Mouse (Mus musculus) limb, embryonic 12.5 days (tissue): ENCODE data around the gene Fgf11. TPM values are rescaled to one million over a fixed set of nuclear protein-coding genes. Genes with fewer than 3 reads are reported as not detected.
A peak's percentile ranks its signal among the peaks of the same experiment; 100 is the strongest.

Experiments used
- ATAC-seq: fragments of 200-750 bp; cut with Nextera tagmentation; 2 replicates; pipeline ENCODE4 v1.8.0; 2017; ENCODE audit warnings: low read depth, moderate TSS enrichment; ENCODE audit not compliant: insufficient number of reproducible peaks, insufficient read depth, low FRiP score, low TSS enrichment
- H3K27ac ChIP-seq: fragments of 300-500 bp; sonication (generic); 2 replicates; pipeline ENCODE4 v1.5.1; 2016; ENCODE audit warnings: mild to moderate bottlenecking, moderate library complexity
- H3K27me3 ChIP-seq: fragments of 300-500 bp; sonication (generic); 2 replicates; pipeline ENCODE4 v1.6.1; 2016; ENCODE audit warnings: mild to moderate bottlenecking, moderate library complexity
- H3K36me3 ChIP-seq: fragments of 300-500 bp; sonication (generic); 2 replicates; pipeline ENCODE4 v1.6.1; 2016; ENCODE audit warnings: mild to moderate bottlenecking, moderate library complexity
- H3K4me1 ChIP-seq: fragments of 300-500 bp; sonication (generic); replicated peaks from 2 replicates; pipeline ENCODE4 v1.6.1; 2016
- H3K4me2 ChIP-seq: fragments of 300-500 bp; sonication (generic); 2 replicates; pipeline ENCODE4 v1.6.1; 2016; ENCODE audit warnings: mild to moderate bottlenecking, moderate library complexity
- H3K4me3 ChIP-seq: fragments of 300-500 bp; sonication (generic); replicated peaks from 2 replicates; pipeline ENCODE4 v1.5.1; 2016; ENCODE audit warnings: mild to moderate bottlenecking
- H3K9ac ChIP-seq: fragments of 300-500 bp; sonication (generic); replicated peaks from 2 replicates; pipeline ENCODE4 v1.6.1; 2016; ENCODE audit warnings: mild to moderate bottlenecking, moderate library complexity
- H3K9me3 ChIP-seq: fragments of 300-500 bp; sonication (generic); 2 replicates; pipeline ENCODE4 v1.6.1; 2016; ENCODE audit warnings: mild to moderate bottlenecking, moderate library complexity
- WGBS: fragments of 180-500 bp; shearing (Covaris S2); methylation state at CpG from one replicate; pipeline ENCODE4 v1.1.7; 2016; 5-methylcytosine and 5-hydroxymethylcytosine counted together
- polyA plus RNA-seq: library from polyadenylated mRNA; unstranded; fragments of >200 nt; fragmentation: Nextera tagmentation; extraction: Ambion mirVana; gene quantifications from 2 replicates; pipeline ENCODE4 v1.2.1, GENCODE M21; 2016

Gene Fgf11
- polyA plus RNA-seq, 1 experiment from 2014 or later: 1.2 TPM

- Histone ChIP-seq H3K4me2 (peak overlapping the region; percentile 92), H3K9me3 (no peaks in the 10 kb centered on the region), H3K4me3 (peak overlapping the region; percentile 57), H3K4me1 (peaks cover 64% of the 10 kb centered on the region), H3K9ac (peak overlapping the region; percentile 68; the same call in 1 of the 2 replicates), H3K27me3 (peaks cover 96% of the 10 kb centered on the region), H3K36me3 (no peaks in the 10 kb centered on the region), H3K27ac (0 out of 2 replicates have a peak overlapping the region, but pooled peaks have one; percentile 47)
- ATAC-seq: peak; percentile 3; the same call in 1 of the 2 replicates
- WGBS: 2% methylated on average over 11 of the region's 11 CpGs
Measured at GRCm38 (mm10) chr11:69800138-69800391, 1.6 kb downstream of the Fgf11 start.

GRCm38 (mm10) chr11:69799394-69800137, 2.1 kb downstream of the Fgf11 start:
- Histone ChIP-seq H3K36me3 (no peaks in the 10 kb centered on the region), H3K27ac (0 out of 2 replicates have a peak overlapping the region, but pooled peaks have one; percentile 47), H3K9me3 (no peaks in the 10 kb centered on the region), H3K4me3 (peak overlapping the region; percentile 57), H3K27me3 (peaks cover 94% of the 10 kb centered on the region), H3K9ac (peak overlapping the region; percentile 68; the same call in 1 of the 2 replicates), H3K4me2 (peak overlapping the region; percentile 92), H3K4me1 (peaks cover 59% of the 10 kb centered on the region)
- ATAC-seq: no peak
- 24% methylated on average over 12 of the region's 12 CpGs for WGBS

GRCm38 (mm10) chr11:69797924-69798323, 3.7 kb downstream of the Fgf11 start:
- ATAC-seq: no peak
- H3K27me3 ChIP-seq: peaks cover 90% of the 10 kb centered on the region

GRCm38 (mm10) chr11:69795983-69796435, 5.6 kb downstream of the Fgf11 start:
- 3% methylated on average over 13 of the region's 13 CpGs for WGBS
- Histone ChIP-seq H3K27me3 (peaks cover 74% of the 10 kb centered on the region), H3K36me3 (no peaks in the 10 kb centered on the region), H3K4me3 (peak overlapping the region; percentile 49), H3K9me3 (no peaks in the 10 kb centered on the region), H3K4me2 (peak overlapping the region; percentile 80), H3K27ac (no peak overlapping the region), H3K9ac (peak overlapping the region; percentile 37; the same call in 1 of the 2 replicates), H3K4me1 (peaks cover 23% of the 10 kb centered on the region)
- ATAC-seq: no peak

More at GRCm38 (mm10) chr11:69797924-69798323, 3.7 kb downstream of the Fgf11 start:
- Histone ChIP-seq H3K9me3 (no peaks in the 10 kb centered on the region), H3K9ac (no peak overlapping the region), H3K4me2 (no peak overlapping the region), H3K27ac (no peak overlapping the region), H3K4me1 (peaks cover 42% of the 10 kb centered on the region), H3K36me3 (no peaks in the 10 kb centered on the region), H3K4me3 (no peak overlapping the region)
- 75% methylated on average over 7 of the region's 7 CpGs for WGBS

GRCm38 (mm10) chr11:69795168-69795982, 6.3 kb downstream of the Fgf11 start, which contains the start of gene Chrnb1:
TSS of gene Chrnb1 (minus strand) at chr11:69795943.
- H3K4me3 ChIP-seq: peak within 1 kb of the TSS; percentile 49
- H3K9ac ChIP-seq: peak within 1 kb of the TSS; percentile 37
- H3K27me3 ChIP-seq: peaks cover 68% of the 10 kb centered on the region
- peak within 1 kb of the TSS; percentile 80 for H3K4me2 ChIP-seq
- no peaks in the 10 kb centered on the region for H3K36me3 ChIP-seq
- H3K9me3 ChIP-seq: no peaks in the 10 kb centered on the region
- peak; percentile 93 for ATAC-seq
- H3K27ac ChIP-seq: peak within 1 kb of the TSS; percentile 70; the same call in 1 of the 2 replicates
- WGBS: 2% methylated on average over 52 of the region's 52 CpGs
- peaks cover 19% of the 10 kb centered on the region for H3K4me1 ChIP-seq

GRCm38 (mm10) chr11:69793429-69793828, 8.2 kb downstream of the Fgf11 start:
- no peak overlapping the region for H3K9ac ChIP-seq
- WGBS: 63% methylated on average over 5 of the region's 5 CpGs
- no peak overlapping the region for H3K4me2 ChIP-seq
- no peaks in the 10 kb centered on the region for H3K36me3 ChIP-seq
- peaks cover 7% of the 10 kb centered on the region for H3K4me1 ChIP-seq
- no peak for ATAC-seq
- H3K27ac ChIP-seq: no peak overlapping the region
- no peak overlapping the region for H3K4me3 ChIP-seq
- H3K27me3 ChIP-seq: peaks cover 48% of the 10 kb centered on the region
- H3K9me3 ChIP-seq: no peaks in the 10 kb centered on the region

GRCm38 (mm10) chr11:69791420-69791819, 10.2 kb downstream of the Fgf11 start:
- ATAC-seq: no peak
- 69% methylated on average over 5 of the region's 5 CpGs for WGBS
- H3K4me3 ChIP-seq: no peak overlapping the region
- H3K4me1 ChIP-seq: peaks cover 7% of the 10 kb centered on the region
- H3K4me2 ChIP-seq: no peak overlapping the region
- no peak overlapping the region for H3K9ac ChIP-seq
- no peak overlapping the region for H3K27ac ChIP-seq
- no peaks in the 10 kb centered on the region for H3K36me3 ChIP-seq
- H3K9me3 ChIP-seq: no peaks in the 10 kb centered on the region
- H3K27me3 ChIP-seq: peaks cover 29% of the 10 kb centered on the region

- peaks cover 17% of the 10 kb centered on the region for H3K27me3 ChIP-seq
- WGBS: 64% methylated on average over 5 of the region's 5 CpGs
- no peak overlapping the region for H3K4me3 ChIP-seq
- no peak overlapping the region for H3K4me2 ChIP-seq
- ATAC-seq: no peak
- H3K9ac ChIP-seq: no peak overlapping the region
- H3K9me3 ChIP-seq: no peaks in the 10 kb centered on the region
- H3K36me3 ChIP-seq: no peaks in the 10 kb centered on the region
- no peak overlapping the region for H3K27ac ChIP-seq
- H3K4me1 ChIP-seq: no peaks in the 10 kb centered on the region
Measured at GRCm38 (mm10) chr11:69789431-69789830, 12.2 kb downstream of the Fgf11 start.

GRCm38 (mm10) chr11:69787306-69787705, 14.4 kb downstream of the Fgf11 start:
- 91% methylated on average over 5 of the region's 5 CpGs for WGBS
- no peak overlapping the region for H3K4me3 ChIP-seq
- H3K9ac ChIP-seq: no peak overlapping the region
- H3K4me2 ChIP-seq: no peak overlapping the region
- no peak overlapping the region for H3K27ac ChIP-seq
- no peaks in the 10 kb centered on the region for H3K9me3 ChIP-seq
- H3K27me3 ChIP-seq: peaks cover 2% of the 10 kb centered on the region; the same call in 1 of the 2 replicates
- no peaks in the 10 kb centered on the region for H3K36me3 ChIP-seq
- no peaks in the 10 kb centered on the region for H3K4me1 ChIP-seq
- ATAC-seq: no peak

GRCm38 (mm10) chr11:69784793-69785272, 16.8 kb downstream of the Fgf11 start:
- no peak overlapping the region for H3K9ac ChIP-seq
- peaks cover 15% of the 10 kb centered on the region for H3K27me3 ChIP-seq
- no peak overlapping the region for H3K4me3 ChIP-seq
- H3K4me1 ChIP-seq: no peaks in the 10 kb centered on the region
- WGBS: 38% methylated on average over 15 of the region's 15 CpGs
- H3K36me3 ChIP-seq: no peaks in the 10 kb centered on the region
- no peaks in the 10 kb centered on the region for H3K9me3 ChIP-seq
- H3K4me2 ChIP-seq: peak overlapping the region; percentile 35
- no peak overlapping the region for H3K27ac ChIP-seq
- ATAC-seq: no peak

GRCm38 (mm10) chr11:69781828-69782227, 19.8 kb downstream of the Fgf11 start:
- Histone ChIP-seq H3K4me2 (no peak overlapping the region), H3K27ac (no peak overlapping the region), H3K9me3 (no peaks in the 10 kb centered on the region), H3K4me1 (0 out of 2 replicates have a peak, but pooled peaks cover 9% of the 10 kb centered on the region), H3K9ac (no peak overlapping the region), H3K36me3 (peaks cover 17% of the 10 kb centered on the region; the same call in 1 of the 2 replicates), H3K4me3 (no peak overlapping the region), H3K27me3 (peaks cover 41% of the 10 kb centered on the region)
- ATAC-seq: no peak
- WGBS: 28% methylated on average over 4 of the region's 4 CpGs
